ENCODE assay signal across 18 mouse cellular contexts in genomic region chr7:28720753-28721537, GRCm38 (mm10). TPM values are rescaled to one million over a fixed set of nuclear protein-coding genes. Genes with fewer than 3 reads are reported as not detected.
A peak's percentile ranks its signal among the peaks of the same experiment; 100 is the strongest.
DNase-seq lines count a peak whose midpoint lies in the region; ATAC-seq and TF ChIP-seq lines count a peak whose summit lies in the region.
"Had no signal": no experiment of that assay in that cellular context is flagged by ENCODE, and none has a peak within 500 bp of the region (broad histone marks: within the 10 kb centered on the region; RNA-seq: fewer than 3 reads in every experiment).

No protein-coding gene starts in this region.

- peak overlapping the region; percentile 12; the same call in 1 of the 2 replicates for H3K27ac ChIP-seq in lung, embryonic 15.5 days
- 0 out of 2 replicates have a peak overlapping the region, but pooled peaks have one; percentile 1 for H3K27ac ChIP-seq in limb, embryonic 15.5 days
- H3K27ac ChIP-seq: kidney, embryonic 15.5 days; liver, embryonic 14.5 days; midbrain, embryonic 12.5 days; stomach, embryonic 15.5 days had no signal

- 47% methylated on average over 3 of the region's 3 CpGs for WGBS in lung, embryonic 15.5 days
- 44% methylated on average over 3 of the region's 3 CpGs for WGBS in limb, embryonic 15.5 days

- no peak overlapping the region for H3K9ac ChIP-seq in lung, embryonic 15.5 days
- H3K9ac ChIP-seq in limb, embryonic 15.5 days: no peak overlapping the region
- H3K9ac ChIP-seq: kidney, embryonic 15.5 days; liver, embryonic 14.5 days; midbrain, embryonic 12.5 days; stomach, embryonic 15.5 days had no signal

- no peak overlapping the region for H3K4me3 ChIP-seq in lung, embryonic 15.5 days
- H3K4me3 ChIP-seq in C2C12 (ENCODE audit: insufficient read depth, poor library complexity, severe bottlenecking): no peak overlapping the region
- no peak overlapping the region for H3K4me3 ChIP-seq in limb, embryonic 15.5 days
- H3K4me3 ChIP-seq: kidney, embryonic 15.5 days; midbrain, embryonic 12.5 days; stomach, embryonic 15.5 days had no signal

- H3K36me3 ChIP-seq in lung, embryonic 15.5 days: peaks cover 10% of the 10 kb centered on the region; the same call in 1 of the 2 replicates
- peaks cover 1% of the 10 kb centered on the region for H3K36me3 ChIP-seq in C2C12 (ENCODE audit: control insufficient read depth, insufficient read depth)
- peaks cover 20% of the 10 kb centered on the region for H3K36me3 ChIP-seq in limb, embryonic 15.5 days
- H3K36me3 ChIP-seq: midbrain, embryonic 12.5 days; stomach, embryonic 15.5 days had no signal

- no peaks in the 10 kb centered on the region for H3K79me3 ChIP-seq in C2C12 (ENCODE audit: low read depth)

- no peak for TF ChIP-seq CTCF in C2C12 (IDR thresholded peaks at IDR 0.05; ENCODE audit: control insufficient read depth, insufficient read depth, insufficient read length)

- H3K4me2 ChIP-seq in lung, embryonic 15.5 days: no peak overlapping the region
- no peak overlapping the region for H3K4me2 ChIP-seq in limb, embryonic 15.5 days
- H3K4me2 ChIP-seq: kidney, embryonic 15.5 days; midbrain, embryonic 12.5 days; stomach, embryonic 15.5 days had no signal

- ATAC-seq in lung, embryonic 15.5 days (ENCODE audit: borderline replicate concordance, extremely low read depth, low FRiP score, low TSS enrichment): peak; percentile 74
- ATAC-seq in limb, embryonic 15.5 days (ENCODE audit: insufficient number of reproducible peaks, low FRiP score, low TSS enrichment, low read depth): peak; percentile 61; the same call in 1 of the 2 replicates
- no peak for ATAC-seq in inflammation-experienced regulatory T-cells, adult 6 months
- ATAC-seq: forebrain, embryonic 14.5 days had no signal

- H3K79me2 ChIP-seq in C2C12 (ENCODE audit: control insufficient read depth, insufficient read depth): no peaks in the 10 kb centered on the region

- H3K27me3 ChIP-seq in lung, embryonic 15.5 days: no peaks in the 10 kb centered on the region
- H3K27me3 ChIP-seq in C2C12 (ENCODE audit: control insufficient read depth, insufficient read depth, insufficient read length): no peaks in the 10 kb centered on the region
- no peaks in the 10 kb centered on the region for H3K27me3 ChIP-seq in limb, embryonic 15.5 days
- H3K27me3 ChIP-seq: CH12.LX; kidney, embryonic 15.5 days; stomach, embryonic 15.5 days had no signal

- H3K4me1 ChIP-seq in lung, embryonic 15.5 days: peaks cover 2% of the 10 kb centered on the region
- H3K4me1 ChIP-seq in limb, embryonic 15.5 days: peaks cover 21% of the 10 kb centered on the region; the same call in 1 of the 2 replicates

- no peak overlapping the region for H3ac ChIP-seq in C2C12 (ENCODE audit: control insufficient read depth, insufficient read length, low read depth)

- no peak for DNase-seq in lung, postnatal 25 days (ENCODE audit: low spot score)
- DNase-seq in embryo, embryonic 11 days: peak; percentile 41
- DNase-seq in adrenal gland, adult 8-10 months: no peak
- DNase-seq: cerebellum, adult 11 months; heart, postnatal 10 days had no signal

- no peaks in the 10 kb centered on the region for H3K9me3 ChIP-seq in lung, embryonic 15.5 days
- H3K9me3 ChIP-seq in limb, embryonic 15.5 days: no peaks in the 10 kb centered on the region
- H3K9me3 ChIP-seq: kidney, embryonic 15.5 days; midbrain, embryonic 12.5 days; stomach, embryonic 15.5 days had no signal

TF ChIP-seq in C2C12, 6 proteins besides CTCF, POLR2A, EP300 and RAD21:
- TF ChIP-seq CEBPB (IDR thresholded peaks at IDR 0.05; ENCODE audit: low read depth) (no peak), MYOD1 (IDR thresholded peaks at IDR 0.05; ENCODE audit: control insufficient read depth, insufficient read length, low read depth) (peak; percentile 33), MAX (IDR thresholded peaks at IDR 0.05) (no peak), USF1 (IDR thresholded peaks at IDR 0.05; ENCODE audit: low read depth) (no peak), MYOG (IDR thresholded peaks at IDR 0.05; ENCODE audit: control insufficient read depth, extremely low read depth, insufficient read length) (no peak), FOSL1 (IDR thresholded peaks at IDR 0.05; ENCODE audit: insufficient read depth, low read length, poor library complexity, severe bottlenecking) (no peak)

RNA-seq across cellular contexts. Expression of gene Fbxo17, which starts 4.3 kb away (rescaled TPM):
- 15.6 and 16.3 TPM in 2 replicates for polyA plus RNA-seq in lung, embryonic 15.5 days (2015; fragmentation: Nextera tagmentation; extraction: Ambion mirVana)
- polyA plus RNA-seq in C2C12 (2012; fragmentation: generic; extraction: Trizol): 9.8 TPM
- polyA plus RNA-seq in limb, embryonic 15.5 days (2015; fragmentation: Nextera tagmentation; extraction: Ambion mirVana): 27.2 and 37.3 TPM in 2 replicates
- 1 to 10 TPM; 4.5 to 9.9 (median 6.9) TPM for total RNA-seq in adrenal gland, adult 8-10 months (2022)
- 1 to 10 TPM; 1.4 to 9.9 (median 6.4) TPM for polyA plus RNA-seq in inflammation-experienced regulatory T-cells, adult 6 months (2017; shearing (Covaris generic))

RNA-seq across cellular contexts. Expression of gene Mrps12, which starts 20.7 kb away (rescaled TPM):
- polyA plus RNA-seq in lung, embryonic 15.5 days (2015; fragmentation: Nextera tagmentation; extraction: Ambion mirVana): 116 and 124 TPM in 2 replicates
- polyA plus RNA-seq in C2C12 (2012; fragmentation: generic; extraction: Trizol): 193 TPM
- polyA plus RNA-seq in limb, embryonic 15.5 days (2015; fragmentation: Nextera tagmentation; extraction: Ambion mirVana): 112 and 125 TPM in 2 replicates
- 10 to 100 TPM; 76.5 to 92.2 (median 83.3) TPM for total RNA-seq in adrenal gland, adult 8-10 months (2022)
- 10 to 100 TPM; 55.8 to 67.1 (median 65.2) TPM for polyA plus RNA-seq in inflammation-experienced regulatory T-cells, adult 6 months (2017; shearing (Covaris generic))

RNA-seq across cellular contexts. Expression of gene Sars2, which starts 20.8 kb away (rescaled TPM):
- polyA plus RNA-seq in lung, embryonic 15.5 days (2015; fragmentation: Nextera tagmentation; extraction: Ambion mirVana): 27.2 and 27.7 TPM in 2 replicates
- polyA plus RNA-seq in C2C12 (2012; fragmentation: generic; extraction: Trizol): 18.1 TPM
- polyA plus RNA-seq in limb, embryonic 15.5 days (2015; fragmentation: Nextera tagmentation; extraction: Ambion mirVana): 20.1 and 24.1 TPM in 2 replicates
- total RNA-seq in adrenal gland, adult 8-10 months (2022): 10 to 100 TPM; 18.0 to 26.2 (median 20.3) TPM
- polyA plus RNA-seq in inflammation-experienced regulatory T-cells, adult 6 months (2017; shearing (Covaris generic)): 10 to 100 TPM in 2 of 3 experiments, 1 to 10 TPM in 1; 9.1 to 13.2 (median 10.8) TPM

RNA-seq across cellular contexts. Expression of gene Fbxo27, which starts 28.3 kb away (rescaled TPM):
- 6.3 and 6.5 TPM in 2 replicates for polyA plus RNA-seq in lung, embryonic 15.5 days (2015; fragmentation: Nextera tagmentation; extraction: Ambion mirVana)
- polyA plus RNA-seq in C2C12 (2012; fragmentation: generic; extraction: Trizol): 0.01 TPM
- polyA plus RNA-seq in limb, embryonic 15.5 days (2015; fragmentation: Nextera tagmentation; extraction: Ambion mirVana): 6.2 and 7.2 TPM in 2 replicates
- 1 to 10 TPM; 2.5 to 3.4 (median 3.1) TPM for total RNA-seq in adrenal gland, adult 8-10 months (2022)
- 1 to 10 TPM in 2 of 3 experiments, under 1 TPM in 1; 0.93 to 4.4 (median 1.3) TPM for polyA plus RNA-seq in inflammation-experienced regulatory T-cells, adult 6 months (2017; shearing (Covaris generic))
- total RNA-seq: CH12.LX had no signal

RNA-seq across cellular contexts. Expression of gene Ccer2, which starts 35.0 kb away (rescaled TPM):
- polyA plus RNA-seq in lung, embryonic 15.5 days (2015; fragmentation: Nextera tagmentation; extraction: Ambion mirVana): not detected in 2 replicates
- polyA plus RNA-seq in C2C12 (2012; fragmentation: generic; extraction: Trizol): not detected
- polyA plus RNA-seq in limb, embryonic 15.5 days (2015; fragmentation: Nextera tagmentation; extraction: Ambion mirVana): 0.82 and 1.9 TPM in 2 replicates
- not detected for total RNA-seq in adrenal gland, adult 8-10 months (2022)
- not detected for polyA plus RNA-seq in inflammation-experienced regulatory T-cells, adult 6 months (2017; shearing (Covaris generic))
- total RNA-seq: gastrocnemius, adult 8-10 months; heart, adult 8-10 months; heart, postnatal 10 days had no signal
- polyA plus RNA-seq: forebrain, embryonic 14.5 days; kidney, embryonic 15.5 days; liver, embryonic 14.5 days; midbrain, embryonic 12.5 days; small intestine, adult 2 months; stomach, embryonic 15.5 days had no signal
